Mouse (Mus musculus) myocyte (in vitro differentiated cells): ENCODE data around the gene Rabgap1l. TPM values are rescaled to one million over a fixed set of nuclear protein-coding genes. Genes with fewer than 3 reads are reported as not detected.

ENCODE experiments used
- H3K27me3 ChIP-seq: one replicate; pipeline ENCODE4 v1.6.1; 2011; ENCODE audit not compliant: control insufficient read depth, insufficient read depth, insufficient read length
- H3K36me3 ChIP-seq: one replicate; pipeline ENCODE4 v1.6.1; 2011; ENCODE audit not compliant: control insufficient read depth, insufficient read depth
- H3K4me2 ChIP-seq: one replicate; pipeline ENCODE4 v1.6.1; 2011; ENCODE audit warnings: low read depth, control low read depth
- H3K4me3 ChIP-seq: one replicate; pipeline ENCODE4 v1.5.1; 2011; ENCODE audit warnings: mild to moderate bottlenecking, control low read depth, moderate library complexity
- H3K79me2 ChIP-seq: one replicate; pipeline ENCODE4 v1.6.1; 2011; ENCODE audit not compliant: control insufficient read depth, insufficient read depth
- H3ac ChIP-seq: one replicate; pipeline ENCODE4 v1.6.1; 2011; ENCODE audit not compliant: control insufficient read depth, insufficient read length
- CEBPB ChIP-seq: IDR thresholded peaks from 2 replicates; pipeline ENCODE4 v1.6.1; 2011; ENCODE audit warnings: mild to moderate bottlenecking, moderate library complexity; ENCODE audit not compliant: poor library complexity, insufficient read depth, severe bottlenecking
- E2F4 ChIP-seq: IDR thresholded peaks from one replicate; pipeline ENCODE4 v1.6.1; 2011; ENCODE audit warnings: mild to moderate bottlenecking, control low read depth, moderate library complexity; ENCODE audit not compliant: insufficient read depth
- MAX ChIP-seq: IDR thresholded peaks from one replicate; pipeline ENCODE4 v1.6.1; 2011; ENCODE audit warnings: low read depth, mild to moderate bottlenecking, control low read depth
- MYOD1 ChIP-seq, 3 experiments: IDR thresholded peaks; one replicate each; pipeline ENCODE4 v1.6.1; 2011; ENCODE audit warnings: control low read depth in 2 of 3, low read depth in 2 of 3, mild to moderate bottlenecking in 2 of 3, moderate library complexity in 1 of 3; ENCODE audit not compliant: insufficient read length in 2 of 3, control insufficient read depth in 1 of 3
- MYOG ChIP-seq, 3 experiments: IDR thresholded peaks; one replicate each; pipeline ENCODE4 v1.6.1; 2011; ENCODE audit warnings: control low read depth in 2 of 3, low read depth in 2 of 3, mild to moderate bottlenecking in 2 of 3; ENCODE audit not compliant: insufficient read length in 2 of 3, control insufficient read depth in 1 of 3, insufficient read depth in 1 of 3
- POLR2A ChIP-seq: IDR thresholded peaks from one replicate; pipeline ENCODE4 v1.6.1; 2011; ENCODE audit warnings: low read depth, mild to moderate bottlenecking, control low read depth, moderate library complexity; ENCODE audit not compliant: insufficient read length
- POLR2AphosphoS2 ChIP-seq: IDR thresholded peaks from one replicate; pipeline ENCODE4 v1.6.1; 2011; ENCODE audit warnings: low read depth, control low read depth; ENCODE audit not compliant: insufficient read length
- REST ChIP-seq: IDR thresholded peaks from one replicate; pipeline ENCODE4 v1.6.1; 2011; ENCODE audit warnings: mild to moderate bottlenecking, control low read depth, moderate library complexity; ENCODE audit not compliant: insufficient read depth, insufficient read length
- SRF ChIP-seq: IDR thresholded peaks from one replicate; pipeline ENCODE4 v1.6.1; 2011; ENCODE audit warnings: low read depth; ENCODE audit not compliant: control insufficient read depth, insufficient read length
- TCF12 ChIP-seq: IDR thresholded peaks from one replicate; pipeline ENCODE4 v1.6.1; 2011; ENCODE audit warnings: mild to moderate bottlenecking, control low read depth; ENCODE audit not compliant: poor library complexity, insufficient read depth, severe bottlenecking
- TCF3 ChIP-seq: IDR thresholded peaks from one replicate; pipeline ENCODE4 v1.6.1; 2011; ENCODE audit warnings: low read depth, control low read depth; ENCODE audit not compliant: insufficient read length
- USF1 ChIP-seq: IDR thresholded peaks from one replicate; pipeline ENCODE4 v1.6.1; 2011; ENCODE audit warnings: low read depth, mild to moderate bottlenecking, control low read depth, moderate library complexity
- polyA plus RNA-seq: library from polyadenylated mRNA; unstranded; fragments of >200 nt; fragmentation: generic; extraction: Trizol; gene quantifications from one replicate; pipeline ENCODE4 v1.2.1, GENCODE M21; 2012; ENCODE audit warnings: missing spikeins

The Rabgap1l gene
- polyA plus RNA-seq, 1 experiment, result 6.3 TPM

GRCm38 (mm10) chr1:160596948-160597270 lies 196.1 kb downstream of the Rabgap1l start:
- Histone ChIP-seq H3K27me3 (no peaks in the 10 kb centered on the region), H3K36me3 (no peaks in the 10 kb centered on the region), H3K79me2 (no peaks in the 10 kb centered on the region), H3K4me3 (no peak overlapping the region), H3ac (no peak overlapping the region), H3K4me2 (no peak overlapping the region)
- TF ChIP-seq USF1 (no peak), TCF3 (no peak), MAX (no peak), MYOD1 (IDR thresholded peaks at IDR 0.05; ENCODE audit: control insufficient read depth in 1 of 3, insufficient read length in 2 of 3, low read depth in 2 of 3) (no peak), CEBPB (no peak), REST (no peak), MYOG (IDR thresholded peaks at IDR 0.05; ENCODE audit: control insufficient read depth in 1 of 3, insufficient read depth in 1 of 3, insufficient read length in 2 of 3, low read depth in 2 of 3) (no peak)

- no peaks in the 10 kb centered on the region for H3K27me3 ChIP-seq
- no peaks in the 10 kb centered on the region for H3K36me3 ChIP-seq
- H3K4me3 ChIP-seq, result no peak overlapping the region
- H3ac ChIP-seq, result no peak overlapping the region
- no peak overlapping the region for H3K4me2 ChIP-seq
- no peak for TF ChIP-seq MYOD1 (IDR thresholded peaks at IDR 0.05; ENCODE audit: control insufficient read depth in 1 of 3, insufficient read length in 2 of 3, low read depth in 2 of 3)
- no peak for TF ChIP-seq MAX
- H3K79me2 ChIP-seq, result no peaks in the 10 kb centered on the region
Measured at GRCm38 (mm10) chr1:160596252-160596947, 196.6 kb downstream of the Rabgap1l start.

- Histone ChIP-seq H3K79me2 (no peaks in the 10 kb centered on the region), H3K4me2 (peak overlapping the region; percentile 13), H3K36me3 (no peaks in the 10 kb centered on the region), H3K27me3 (no peaks in the 10 kb centered on the region), H3ac (no peak overlapping the region), H3K4me3 (no peak overlapping the region)
- no peak for TF ChIP-seq POLR2A
- no peak for TF ChIP-seq TCF12
- no peak for TF ChIP-seq E2F4
- peak; percentile 88 for TF ChIP-seq CEBPB
Measured at GRCm38 (mm10) chr1:160594576-160594975, 198.4 kb downstream of the Rabgap1l start.

GRCm38 (mm10) chr1:160594066-160594465 lies 198.9 kb downstream of the Rabgap1l start:
- Histone ChIP-seq H3ac (no peak overlapping the region), H3K4me3 (no peak overlapping the region), H3K36me3 (no peaks in the 10 kb centered on the region), H3K4me2 (no peak overlapping the region), H3K79me2 (no peaks in the 10 kb centered on the region), H3K27me3 (no peaks in the 10 kb centered on the region)
- TF ChIP-seq MAX (no peak), E2F4 (no peak)

- H3ac ChIP-seq, result no peak overlapping the region
- TF ChIP-seq CEBPB (no peak), USF1 (no peak), REST (no peak), E2F4 (no peak)
- H3K4me2 ChIP-seq, result no peak overlapping the region
- H3K27me3 ChIP-seq, result no peaks in the 10 kb centered on the region
- no peak overlapping the region for H3K4me3 ChIP-seq
- H3K36me3 ChIP-seq, result no peaks in the 10 kb centered on the region
- no peaks in the 10 kb centered on the region for H3K79me2 ChIP-seq
Measured at GRCm38 (mm10) chr1:160588911-160589590, 204.0 kb downstream of the Rabgap1l start.

GRCm38 (mm10) chr1:160579309-160580233 lies 213.4 kb downstream of the Rabgap1l start:
- Histone ChIP-seq H3K36me3 (no peaks in the 10 kb centered on the region), H3K4me2 (no peak overlapping the region), H3ac (no peak overlapping the region), H3K4me3 (no peak overlapping the region), H3K27me3 (no peaks in the 10 kb centered on the region), H3K79me2 (no peaks in the 10 kb centered on the region)
- TF ChIP-seq POLR2AphosphoS2 (no peak), REST (no peak), TCF12 (no peak), E2F4 (no peak), SRF (no peak), MYOD1 (IDR thresholded peaks at IDR 0.05; ENCODE audit: control insufficient read depth in 1 of 3, insufficient read length in 2 of 3, low read depth in 2 of 3) (no peak), POLR2A (no peak), MAX (no peak), CEBPB (no peak)
